Mouse (Mus musculus) kidney, adult 18-20 months (tissue): ENCODE measurements around the gene Tex12.
A peak's percentile ranks its signal among the peaks of the same experiment; 100 is the strongest.

Experiments used
- DNase-seq: peaks from one replicate; pipeline ENCODE4 v3.0.0; 2021

The Tex12 gene

DNA sequence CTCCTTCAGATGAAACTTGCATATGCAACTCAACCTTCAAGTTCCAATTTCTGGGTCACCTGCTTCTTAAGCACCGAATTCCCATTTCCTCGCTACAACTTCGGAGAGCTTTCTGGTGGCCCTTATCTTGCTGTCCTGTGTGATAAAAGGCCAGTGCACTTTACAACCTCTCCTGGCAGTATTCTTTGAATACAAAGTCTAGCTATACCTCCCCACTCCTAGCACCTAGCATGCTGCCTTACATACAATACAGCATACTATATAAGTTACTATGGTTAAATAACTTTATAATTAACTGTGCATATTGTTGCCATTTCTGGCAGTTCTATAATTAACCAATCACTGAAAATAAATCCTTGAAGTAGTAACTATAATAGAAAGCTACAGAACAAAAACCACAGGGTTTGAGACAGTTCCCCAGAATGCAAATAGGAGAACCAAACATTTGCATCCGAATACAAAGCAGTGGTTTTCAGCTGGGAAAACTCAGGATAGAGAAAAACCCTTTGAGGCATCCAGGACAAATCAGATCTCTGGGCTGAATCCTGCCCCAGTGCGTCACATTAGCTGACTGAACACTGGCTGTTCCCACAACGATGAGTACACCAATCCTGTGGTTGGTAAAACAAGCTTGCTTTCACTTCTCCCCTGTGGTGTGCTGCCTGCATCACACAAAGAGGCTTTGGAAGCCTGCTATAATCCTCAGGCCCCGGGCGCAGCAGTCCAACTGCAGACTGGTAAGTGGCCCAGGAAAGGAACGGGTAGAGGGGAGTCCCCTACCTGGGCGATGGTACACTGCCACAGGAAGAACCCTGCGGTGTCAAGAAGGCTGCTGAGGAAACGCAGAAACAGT lies 6.7 kb downstream of the Tex12 start, which contains the start of gene Il18:
Gene Il18 (plus strand): TSS at position 587 of the 853 bp plus-strand sequence.
- DNase-seq = peak; percentile 58

GRCm38 (mm10) chr9:50553547-50553946 lies 7.6 kb downstream of the Tex12 start:
- no peak for DNase-seq

DNA sequence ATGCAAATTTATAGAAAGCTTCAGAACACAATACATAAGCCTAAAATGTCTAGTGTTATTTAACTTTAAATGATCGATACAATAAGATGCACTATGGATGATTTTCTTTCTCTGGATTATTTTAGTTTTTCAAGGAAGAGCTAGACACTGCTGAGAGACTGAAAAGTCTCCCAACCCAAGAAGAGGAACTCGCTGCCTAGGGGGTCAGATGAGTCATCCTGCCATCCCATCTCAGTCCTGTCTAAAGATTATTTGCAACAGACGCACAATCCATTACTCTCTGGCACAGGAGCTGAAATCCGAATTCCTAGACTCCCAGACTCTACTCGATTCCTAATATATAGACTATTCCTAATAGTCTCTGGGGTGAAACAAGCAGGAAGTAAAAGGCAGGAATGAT lies 8.9 kb downstream of the Tex12 start:
- DNase-seq = no peak

GRCm38 (mm10) chr9:50548936-50549335 lies 12.2 kb downstream of the Tex12 start:
- DNase-seq = no peak

DNA sequence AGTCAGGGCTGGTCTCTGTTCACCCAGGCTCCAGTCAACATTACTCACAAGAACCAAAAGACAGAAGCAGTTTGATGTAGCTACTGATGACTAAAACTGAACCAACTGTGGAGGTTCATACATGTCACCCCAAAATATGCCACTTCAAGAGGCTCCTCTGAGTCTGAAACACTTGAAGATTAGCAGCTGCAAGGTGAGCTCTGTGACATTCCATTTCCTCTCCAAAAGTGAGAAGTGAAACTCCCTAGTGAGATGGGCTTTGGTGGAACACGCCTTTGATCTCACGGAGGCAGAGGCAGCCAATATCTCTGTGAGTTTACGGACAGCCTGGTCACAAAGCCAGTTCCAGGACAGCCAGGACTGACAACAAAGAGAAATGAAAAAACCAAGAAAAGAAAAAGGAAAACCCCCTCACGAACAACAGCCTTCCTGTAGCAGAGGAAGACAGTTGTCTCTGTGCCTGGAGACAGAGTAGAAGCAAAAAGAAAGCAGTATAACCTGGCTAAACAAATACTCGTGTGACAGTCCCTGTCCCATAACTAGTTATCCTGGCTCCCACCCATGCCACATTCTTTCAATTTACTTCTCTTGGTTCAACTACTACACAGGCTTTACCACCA lies 13.2 kb downstream of the Tex12 start:
- no peak for DNase-seq

DNA sequence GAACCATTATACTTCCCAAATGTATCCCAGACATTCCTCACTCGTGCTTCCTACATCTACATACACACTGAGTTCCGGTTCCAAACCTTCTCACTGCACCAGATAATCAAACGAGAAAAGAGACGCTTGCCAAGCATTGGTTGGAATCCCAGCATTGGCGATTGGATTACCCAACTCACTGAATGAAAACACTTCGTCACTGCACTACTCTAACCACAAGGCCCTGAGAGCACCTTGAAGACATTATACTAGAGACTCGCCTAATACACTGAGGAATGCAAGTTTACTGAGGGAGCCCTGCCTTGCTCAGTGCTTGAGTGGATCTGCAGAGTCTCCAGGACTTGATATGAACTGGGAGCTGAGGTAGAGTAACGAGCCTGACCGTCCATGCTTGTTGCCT lies 18.7 kb downstream of the Tex12 start:
- no peak for DNase-seq

GRCm38 (mm10) chr9:50540170-50540569 lies 21.0 kb downstream of the Tex12 start:
- DNase-seq = no peak

GRCm38 (mm10) chr9:50537295-50537694 lies 23.8 kb downstream of the Tex12 start:
- DNase-seq = no peak

- DNase-seq = no peak
Measured at GRCm38 (mm10) chr9:50536603-50537135, 24.5 kb downstream of the Tex12 start.

- no peak for DNase-seq
Measured at GRCm38 (mm10) chr9:50535930-50536329, 25.2 kb downstream of the Tex12 start.

GRCm38 (mm10) chr9:50533791-50534190 lies 27.3 kb downstream of the Tex12 start:
- DNase-seq = no peak

- DNase-seq = peak; percentile 32
Measured at GRCm38 (mm10) chr9:50533328-50533727, 27.8 kb downstream of the Tex12 start.

DNA sequence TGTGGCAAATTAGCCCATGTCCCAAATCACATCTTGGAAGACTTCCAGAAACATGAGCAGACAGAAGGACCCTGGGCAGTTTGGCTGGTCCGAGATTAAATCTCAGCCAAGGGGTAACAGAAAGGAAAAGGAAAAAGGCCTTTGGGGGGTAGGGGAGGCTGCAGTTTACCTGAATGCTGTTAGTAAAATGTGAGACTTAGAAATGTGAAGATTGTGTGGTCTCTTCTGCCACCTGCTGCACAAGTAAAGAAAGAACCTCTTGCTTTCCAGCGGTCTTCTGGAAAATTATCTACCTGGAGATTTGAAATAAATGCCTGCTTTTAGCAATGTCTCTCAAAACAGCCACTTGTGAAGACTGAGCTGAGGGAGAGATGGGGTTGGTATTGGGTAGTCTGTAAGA lies 30.2 kb downstream of the Tex12 start:
- peak; percentile 38 for DNase-seq

DNA sequence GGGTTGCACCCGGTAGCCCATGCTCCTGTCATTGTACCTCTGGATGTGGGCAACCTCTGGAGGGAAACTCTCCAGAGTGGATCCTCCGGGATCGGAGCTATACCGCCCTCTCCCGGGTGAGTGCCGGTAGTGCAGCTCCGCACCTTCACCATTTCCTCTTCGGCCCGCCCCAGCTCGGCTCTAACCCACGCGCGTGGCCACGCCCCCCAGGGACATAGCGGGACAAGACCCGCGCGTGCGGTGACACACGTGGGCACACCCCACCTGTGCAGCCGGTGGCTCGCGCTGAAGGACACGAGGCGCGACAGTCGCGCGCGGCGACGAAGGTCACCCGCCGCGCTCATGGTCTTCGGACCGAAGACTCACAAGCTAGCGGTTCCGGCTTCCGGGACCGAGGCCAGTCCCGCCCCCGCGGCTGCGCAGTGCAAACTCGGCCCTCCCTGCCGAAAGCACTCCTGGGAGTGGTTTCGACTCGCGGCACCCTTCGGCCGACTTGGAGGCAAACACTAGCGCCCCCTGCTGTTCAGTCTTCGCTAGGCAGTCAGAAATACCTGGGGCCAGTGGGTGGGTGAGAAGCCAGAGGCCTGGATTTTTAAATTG lies 32.7 kb downstream of the Tex12 start, which contains the start of gene Pts:
Gene Pts (minus strand): TSS at position 432 of the 600 bp plus-strand sequence.
- peak; percentile 98 for DNase-seq

- DNase-seq = no peak
Measured at GRCm38 (mm10) chr9:50527860-50528259, 33.3 kb downstream of the Tex12 start.

- no peak for DNase-seq
Measured at GRCm38 (mm10) chr9:50525585-50525984, 35.5 kb downstream of the Tex12 start.

- no peak for DNase-seq
Measured at GRCm38 (mm10) chr9:50524936-50525335, 36.2 kb downstream of the Tex12 start.

DNA sequence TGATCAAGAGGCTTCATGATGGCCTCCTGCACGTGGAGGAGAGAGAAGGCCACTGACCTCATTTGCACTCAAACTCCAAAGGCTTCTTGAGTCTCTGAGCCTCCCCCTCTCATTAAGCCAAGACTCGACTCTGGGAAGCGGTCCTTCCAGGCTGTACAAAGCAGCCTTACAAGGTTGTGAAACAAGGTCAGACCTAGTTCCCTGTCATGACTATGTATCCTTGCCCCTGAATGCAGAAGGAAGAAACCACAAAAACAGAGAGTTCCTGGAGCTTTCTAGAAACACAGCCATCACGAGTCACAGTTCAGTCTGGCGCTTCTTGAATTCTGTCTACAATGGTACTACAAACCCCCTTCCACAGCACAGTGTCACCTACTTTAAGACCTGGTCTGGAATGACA lies 38.6 kb downstream of the Tex12 start:
- no peak for DNase-seq

DNA sequence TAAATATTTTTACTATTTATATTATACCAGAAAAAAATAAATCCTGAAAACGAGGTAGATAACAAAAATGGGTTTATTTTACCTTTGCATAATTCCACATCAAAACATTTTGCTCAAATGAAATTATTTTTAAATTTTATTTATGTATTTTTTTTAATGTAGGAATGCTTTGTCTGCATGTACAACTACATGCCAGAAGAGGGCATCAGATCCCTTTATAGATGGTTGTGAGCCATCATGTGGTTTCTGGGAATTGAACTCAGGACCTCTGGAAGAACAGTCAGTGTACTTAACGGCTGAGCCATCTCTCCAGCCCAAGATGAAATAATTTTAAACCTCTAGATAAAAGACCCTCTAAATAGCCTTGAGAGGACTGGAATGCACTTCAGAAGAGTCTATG lies 39.6 kb downstream of the Tex12 start:
- DNase-seq = no peak

GRCm38 (mm10) chr9:50520748-50521147 lies 40.4 kb downstream of the Tex12 start:
- DNase-seq = no peak

GRCm38 (mm10) chr9:50518781-50519180 lies 42.3 kb downstream of the Tex12 start:
- DNase-seq = no peak

GRCm38 (mm10) chr9:50515462-50515861 lies 45.7 kb downstream of the Tex12 start:
- no peak for DNase-seq

DNA sequence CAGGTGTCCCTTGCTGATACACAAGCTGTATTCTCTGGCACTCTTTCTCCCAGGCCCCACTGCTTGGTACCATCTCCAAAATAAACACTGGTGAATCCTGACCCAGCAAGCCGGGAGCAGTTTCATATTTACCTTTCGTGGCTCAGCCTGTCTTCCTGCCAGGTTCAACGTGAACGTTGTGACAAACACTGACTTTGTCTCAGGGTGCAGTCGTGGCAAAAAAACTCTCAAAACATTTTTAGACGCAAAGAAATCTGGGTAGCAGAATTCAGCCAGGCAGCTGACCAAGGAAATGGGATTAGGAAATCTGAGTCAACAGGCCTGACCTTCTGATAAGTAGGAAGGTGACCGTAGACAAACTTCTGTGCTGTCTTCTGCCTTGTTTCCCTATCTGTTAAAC lies 53.6 kb downstream of the Tex12 start:
- DNase-seq = no peak
